Mouse (Mus musculus) embryonic facial prominence, embryonic 14.5 days (tissue): ENCODE measurements around the gene Iffo1. TPM values are rescaled to one million over a fixed set of nuclear protein-coding genes. Genes with fewer than 3 reads are reported as not detected.

Source experiments
- ATAC-seq: fragments of 200-750 bp; cut with Nextera tagmentation; 2 replicates; pipeline ENCODE4 v1.8.0; 2017; ENCODE audit warnings: low read depth, moderate number of reproducible peaks, moderate TSS enrichment
- DNase-seq: peaks from one replicate; pipeline ENCODE4 v3.0.0-alpha.2; 2015; ENCODE audit warnings: low spot score
- H3K27ac ChIP-seq: fragments of 300-500 bp; sonication (generic); replicated peaks from 2 replicates; pipeline ENCODE4 v1.5.1; 2014; ENCODE audit warnings: low read depth, mild to moderate bottlenecking, low read length, moderate library complexity
- H3K27me3 ChIP-seq: fragments of 300-500 bp; sonication (generic); replicated peaks from 2 replicates; pipeline ENCODE4 v1.6.1; 2014; ENCODE audit warnings: low read length; ENCODE audit not compliant: control insufficient read depth, insufficient read depth
- H3K36me3 ChIP-seq: fragments of 300-500 bp; sonication (generic); 2 replicates; pipeline ENCODE4 v1.6.1; 2014; ENCODE audit warnings: low read length, mixed read lengths; ENCODE audit not compliant: control insufficient read depth, insufficient read depth
- H3K4me1 ChIP-seq: fragments of 300-500 bp; sonication (generic); 2 replicates; pipeline ENCODE4 v1.6.1; 2014; ENCODE audit warnings: antibody characterized with exemption, low read length; ENCODE audit not compliant: control insufficient read depth, insufficient read depth
- H3K4me2 ChIP-seq: fragments of 300-500 bp; sonication (generic); 2 replicates; pipeline ENCODE4 v1.6.1; 2014; ENCODE audit warnings: low read depth, mild to moderate bottlenecking, low read length, moderate library complexity, mixed read lengths
- H3K4me3 ChIP-seq: fragments of 300-500 bp; sonication (generic); 2 replicates; pipeline ENCODE4 v1.5.1; 2014; ENCODE audit warnings: low read depth, mild to moderate bottlenecking, low read length
- H3K9ac ChIP-seq: fragments of 300-500 bp; sonication (generic); 2 replicates; pipeline ENCODE4 v1.6.1; 2014; ENCODE audit warnings: low read depth, mild to moderate bottlenecking, low read length, moderate library complexity, mixed read lengths
- H3K9me3 ChIP-seq: fragments of 300-500 bp; sonication (generic); 2 replicates; pipeline ENCODE4 v1.6.1; 2016; ENCODE audit warnings: low read length; ENCODE audit not compliant: control insufficient read depth
- WGBS: fragments of 180-500 bp; shearing (Covaris S2); extraction: QIAGEN DNeasy Blood & Tissue Kit; methylation state at CpG from one replicate; pipeline ENCODE4 v1.1.7; 2014; 5-methylcytosine and 5-hydroxymethylcytosine counted together
- polyA plus RNA-seq: library from polyadenylated mRNA; unstranded; fragments of >200 nt; fragmentation: Nextera tagmentation; extraction: Ambion mirVana; gene quantifications from 2 replicates; pipeline ENCODE4 v1.2.1, GENCODE M21; 2014

Iffo1 gene
- polyA plus RNA-seq, 1 experiment from 2014 or later: 43.7 TPM

DNA sequence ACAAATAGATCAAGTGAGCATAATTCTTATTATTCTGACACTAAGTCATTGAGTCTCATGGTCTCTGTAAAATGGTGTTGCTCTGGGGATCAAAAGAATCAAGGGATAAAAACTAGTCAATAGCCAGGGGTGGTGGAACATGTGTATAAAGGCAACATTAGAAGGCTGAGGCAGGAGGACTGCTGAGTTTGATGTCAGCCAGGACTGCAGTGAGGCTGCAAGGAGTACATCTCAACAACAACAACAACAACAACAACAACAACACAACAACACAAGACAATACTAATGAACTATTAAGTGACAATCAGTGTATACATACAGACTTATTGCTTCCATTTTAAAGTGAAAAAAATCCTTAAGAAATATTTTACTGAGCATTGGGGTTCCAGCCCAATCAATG lies 45.8 kb downstream of the Iffo1 start:
- DNase-seq (no peak), ATAC-seq (no peak)
- Histone ChIP-seq H3K27ac (peak overlapping the region; percentile 97), H3K27me3 (no peaks in the 10 kb centered on the region), H3K4me1 (peaks cover 9% of the 10 kb centered on the region), H3K9me3 (no peaks in the 10 kb centered on the region), H3K4me3 (peak overlapping the region; percentile 51), H3K36me3 (peaks cover 61% of the 10 kb centered on the region), H3K4me2 (peak overlapping the region; percentile 56), H3K9ac (peak overlapping the region; percentile 75)

DNA sequence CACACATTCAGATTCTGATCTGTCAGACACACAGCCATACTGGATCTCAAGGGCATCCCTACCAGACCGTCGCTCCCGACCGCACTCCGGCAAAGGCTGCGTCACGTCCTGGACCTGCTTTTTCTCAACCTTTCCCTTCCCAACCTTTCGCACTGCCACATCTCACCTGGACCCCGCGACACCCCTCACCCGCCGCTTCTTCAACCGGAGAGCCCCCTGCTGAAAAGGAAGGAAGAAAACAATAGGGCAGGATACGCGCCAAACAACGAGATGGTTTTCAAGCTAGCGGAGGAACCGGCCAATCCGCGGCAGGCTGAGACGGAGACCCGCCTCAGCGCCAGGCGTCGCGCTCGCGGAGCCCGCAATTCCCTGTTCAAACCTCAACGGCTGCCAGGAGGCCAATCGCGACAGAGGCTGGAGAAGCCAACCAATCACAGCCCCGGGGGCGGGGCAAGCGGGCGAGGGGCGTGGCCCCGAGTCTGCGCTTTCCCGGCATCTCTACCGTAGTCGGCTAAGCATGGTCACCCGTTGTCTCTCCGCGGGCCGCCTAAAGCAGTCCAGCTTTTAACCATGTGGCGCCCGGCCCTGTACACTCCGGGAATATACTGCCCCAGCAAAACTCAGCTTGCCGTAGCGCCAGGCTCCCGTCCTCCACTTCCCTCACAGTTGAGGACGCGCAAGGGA lies 46.4 kb downstream of the Iffo1 start, which contains the start of the genes Ncapd2 and Mrpl51:
TSS of gene Ncapd2 (minus strand) at position 370 of the 684 bp plus-strand sequence.
TSS of gene Mrpl51 (plus strand) at position 470 of the 684 bp plus-strand sequence.
- Histone ChIP-seq H3K9ac (peak within 1 kb of the TSS; percentile 75), H3K36me3 (peaks cover 55% of the 10 kb centered on the region), H3K4me3 (peak within 1 kb of the TSS; percentile 51), H3K4me2 (peak within 1 kb of the TSS; percentile 95), H3K9me3 (no peaks in the 10 kb centered on the region), H3K27me3 (no peaks in the 10 kb centered on the region), H3K4me1 (peaks cover 9% of the 10 kb centered on the region), H3K27ac (peak within 1 kb of the TSS; percentile 97)
- under 1% methylated on average over 49 of the region's 54 CpGs for WGBS
- ATAC-seq: peak; percentile 96
- DNase-seq: peak; percentile 99

DNA sequence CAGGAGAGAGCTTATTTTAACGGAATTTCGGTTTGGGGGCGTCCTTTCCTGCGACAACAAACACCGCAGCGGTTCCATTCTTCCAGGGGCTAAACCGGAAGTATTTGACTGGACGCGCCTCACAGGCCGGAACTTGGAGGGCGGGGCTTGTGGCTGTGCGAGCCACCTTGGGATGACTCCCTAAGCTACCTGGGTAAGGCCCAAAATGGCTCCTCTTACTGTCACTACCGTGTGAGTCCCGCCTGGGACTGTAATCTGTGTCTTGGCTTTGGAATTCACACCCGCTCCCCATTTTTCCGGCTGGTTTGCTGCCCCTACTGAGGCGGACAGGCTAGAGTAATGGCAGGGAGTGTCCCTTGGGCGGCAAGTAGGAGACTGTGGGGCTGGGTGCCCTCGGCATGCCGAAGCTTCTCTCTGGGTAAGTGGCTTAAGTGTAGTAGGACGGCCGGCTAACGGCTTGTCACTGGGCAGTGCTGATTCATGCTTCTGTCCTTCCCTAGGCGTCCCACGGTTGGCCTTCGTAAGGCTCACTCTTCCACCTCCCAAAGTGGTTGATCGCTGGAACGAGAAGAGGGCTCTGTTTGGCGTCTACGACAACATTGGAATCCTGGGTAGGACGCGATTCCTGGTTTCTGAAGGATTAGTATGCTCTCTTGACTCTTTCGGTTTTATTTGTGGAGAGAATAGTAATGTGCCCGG lies 47.1 kb downstream of the Iffo1 start:
- DNase-seq (peak; percentile 98), ATAC-seq (peak; percentile 95)
- Histone ChIP-seq H3K9me3 (no peaks in the 10 kb centered on the region), H3K36me3 (peaks cover 48% of the 10 kb centered on the region), H3K9ac (peak overlapping the region; percentile 75), H3K4me3 (peak overlapping the region; percentile 51), H3K4me2 (peak overlapping the region; percentile 95), H3K27me3 (no peaks in the 10 kb centered on the region), H3K27ac (peak overlapping the region; percentile 97), H3K4me1 (peaks cover 9% of the 10 kb centered on the region)
- WGBS: under 1% methylated on average over 34 of the region's 34 CpGs

DNA sequence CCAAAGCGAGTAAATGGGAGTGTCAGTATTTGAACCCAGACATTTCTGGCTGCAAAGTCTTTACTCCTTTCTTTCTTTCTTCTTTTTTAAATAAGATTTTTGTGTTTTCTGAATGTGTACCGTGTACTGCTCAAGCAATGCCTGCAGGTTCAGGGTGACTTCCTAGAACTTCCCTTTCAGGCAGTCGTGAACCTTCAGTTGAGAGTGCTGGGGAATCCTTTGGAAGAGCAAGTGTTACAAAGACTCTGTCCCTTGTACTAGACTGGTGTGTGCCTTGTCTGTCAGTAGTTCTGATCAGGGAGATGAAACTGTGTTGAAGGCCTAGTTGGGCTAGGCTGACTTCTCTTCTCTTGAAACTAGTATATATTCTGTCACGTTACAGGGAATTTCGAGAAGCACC lies 47.8 kb downstream of the Iffo1 start:
- Histone ChIP-seq H3K4me3 (peak overlapping the region; percentile 51), H3K4me1 (peaks cover 9% of the 10 kb centered on the region), H3K36me3 (peaks cover 41% of the 10 kb centered on the region), H3K27me3 (no peaks in the 10 kb centered on the region), H3K9me3 (no peaks in the 10 kb centered on the region), H3K4me2 (peak overlapping the region; percentile 95), H3K27ac (peak overlapping the region; percentile 97; the same call in 1 of the 2 replicates), H3K9ac (peak overlapping the region; percentile 75)
- 34% methylated on average over 5 of the region's 5 CpGs for WGBS
- ATAC-seq: no peak
- DNase-seq: no peak

DNA sequence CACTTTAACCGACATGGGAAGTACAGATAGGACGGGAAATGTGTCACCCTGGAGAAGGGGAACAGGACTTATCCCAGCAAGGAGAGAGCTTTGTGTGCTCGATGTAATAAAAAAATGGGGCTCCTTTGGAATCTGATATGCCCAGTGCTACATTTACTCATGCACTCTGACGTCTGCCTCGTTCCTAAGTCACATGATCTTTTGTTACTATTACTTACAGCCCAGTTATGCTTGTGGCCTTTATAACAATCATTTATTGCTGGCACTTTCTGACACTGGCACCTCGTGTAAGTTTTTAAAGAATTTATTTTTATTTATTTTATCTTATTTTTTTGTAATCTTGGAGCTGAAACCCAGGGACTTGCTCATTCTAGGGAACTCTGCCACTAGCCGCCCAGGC lies 48.3 kb downstream of the Iffo1 start:
- Histone ChIP-seq H3K36me3 (peaks cover 36% of the 10 kb centered on the region), H3K9ac (no peak overlapping the region), H3K4me1 (peaks cover 9% of the 10 kb centered on the region), H3K27me3 (no peaks in the 10 kb centered on the region), H3K9me3 (no peaks in the 10 kb centered on the region), H3K4me2 (peak overlapping the region; percentile 95), H3K4me3 (peak overlapping the region; percentile 0; the same call in 1 of the 2 replicates), H3K27ac (no peak overlapping the region)
- ATAC-seq (no peak), DNase-seq (no peak)
- WGBS: 54% methylated on average over 7 of the region's 7 CpGs

DNA sequence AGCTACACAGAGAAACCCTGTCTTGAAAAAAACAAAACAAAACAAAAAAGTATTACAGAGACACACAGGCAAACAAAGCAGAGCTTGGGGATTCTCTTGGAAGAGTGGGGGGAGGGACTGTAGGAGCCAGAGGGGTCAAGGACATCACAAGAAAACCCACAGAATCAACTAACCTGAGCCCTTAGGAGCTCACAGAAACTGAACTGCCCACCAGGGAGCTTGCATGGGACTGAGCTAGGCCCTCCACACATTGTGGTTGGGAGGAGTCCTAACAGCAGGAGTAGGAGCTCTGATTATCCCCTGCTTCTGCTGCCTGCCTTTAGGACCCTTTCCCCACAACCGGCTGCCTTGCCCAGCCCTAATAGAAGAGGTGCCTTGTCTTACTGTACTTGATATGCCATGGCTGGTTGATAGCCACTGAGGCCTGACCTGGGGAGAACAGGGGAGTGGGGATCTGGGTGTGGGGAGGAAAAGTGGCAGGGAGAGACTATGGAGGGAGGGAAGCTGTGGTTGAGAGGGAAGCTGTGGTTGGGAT lies 50.6 kb downstream of the Iffo1 start:
- no peak for ATAC-seq
- Histone ChIP-seq H3K27me3 (no peaks in the 10 kb centered on the region), H3K9ac (no peak overlapping the region), H3K27ac (no peak overlapping the region), H3K9me3 (no peaks in the 10 kb centered on the region), H3K4me3 (no peak overlapping the region), H3K4me1 (peaks cover 9% of the 10 kb centered on the region), H3K36me3 (peaks cover 22% of the 10 kb centered on the region), H3K4me2 (no peak overlapping the region)
- 31% methylated on average over 1 of the region's 1 CpGs for WGBS
- no peak for DNase-seq

DNA sequence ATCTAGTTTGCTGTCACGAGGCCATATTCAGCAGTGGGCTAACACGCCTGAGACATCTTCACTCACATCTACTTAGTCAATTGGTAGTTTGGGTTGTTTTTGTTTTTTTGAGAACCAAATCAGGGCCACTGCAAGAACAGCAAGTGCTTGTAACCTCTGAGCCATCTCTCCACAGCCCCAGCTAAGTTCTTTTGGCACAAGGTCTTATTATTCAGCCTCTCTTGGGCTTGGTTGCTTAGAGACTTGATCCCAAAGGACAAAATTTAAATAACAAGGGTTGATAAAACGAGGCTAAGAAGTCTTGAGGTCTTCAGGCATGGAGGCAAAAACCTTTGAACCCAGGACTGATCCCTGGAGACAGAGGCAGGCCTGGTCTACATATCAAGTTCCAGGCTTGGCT lies 51.3 kb downstream of the Iffo1 start:
- no peak overlapping the region for H3K9ac ChIP-seq
- H3K27ac ChIP-seq: no peak overlapping the region
- H3K27me3 ChIP-seq: no peaks in the 10 kb centered on the region
- 46% methylated on average over 3 of the region's 3 CpGs for WGBS
- peaks cover 22% of the 10 kb centered on the region for H3K36me3 ChIP-seq
- no peak overlapping the region for H3K4me3 ChIP-seq
- peaks cover 6% of the 10 kb centered on the region for H3K4me1 ChIP-seq
- DNase-seq (peak; percentile 40), ATAC-seq (no peak)
- no peak overlapping the region for H3K4me2 ChIP-seq
- no peaks in the 10 kb centered on the region for H3K9me3 ChIP-seq

DNA sequence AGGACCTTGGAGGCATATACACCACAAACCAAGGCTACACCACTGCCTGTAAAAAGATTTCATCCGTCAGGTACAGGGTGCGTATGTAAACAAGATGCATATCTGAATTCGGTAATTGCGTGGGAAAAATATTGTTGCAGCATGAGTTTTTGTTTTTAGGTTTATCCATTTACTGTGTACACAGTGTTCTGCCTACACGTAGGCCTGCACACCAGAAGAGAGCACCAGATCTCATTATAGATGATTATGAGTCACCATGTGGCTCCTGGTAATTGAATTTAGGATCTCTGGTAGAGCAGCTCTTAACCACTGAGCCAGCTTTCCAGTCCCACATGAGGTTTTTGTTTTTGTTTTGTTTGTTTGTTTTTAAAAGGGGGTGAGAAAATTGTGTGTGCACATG lies 52.1 kb downstream of the Iffo1 start:
- Histone ChIP-seq H3K9ac (no peak overlapping the region), H3K4me3 (no peak overlapping the region), H3K4me2 (no peak overlapping the region), H3K36me3 (peaks cover 22% of the 10 kb centered on the region), H3K27me3 (no peaks in the 10 kb centered on the region), H3K9me3 (no peaks in the 10 kb centered on the region), H3K4me1 (peaks cover 6% of the 10 kb centered on the region), H3K27ac (no peak overlapping the region; the same call in 1 of the 2 replicates)
- DNase-seq (no peak), ATAC-seq (no peak)
- 68% methylated on average over 5 of the region's 5 CpGs for WGBS
